In the genomic region with DNA sequence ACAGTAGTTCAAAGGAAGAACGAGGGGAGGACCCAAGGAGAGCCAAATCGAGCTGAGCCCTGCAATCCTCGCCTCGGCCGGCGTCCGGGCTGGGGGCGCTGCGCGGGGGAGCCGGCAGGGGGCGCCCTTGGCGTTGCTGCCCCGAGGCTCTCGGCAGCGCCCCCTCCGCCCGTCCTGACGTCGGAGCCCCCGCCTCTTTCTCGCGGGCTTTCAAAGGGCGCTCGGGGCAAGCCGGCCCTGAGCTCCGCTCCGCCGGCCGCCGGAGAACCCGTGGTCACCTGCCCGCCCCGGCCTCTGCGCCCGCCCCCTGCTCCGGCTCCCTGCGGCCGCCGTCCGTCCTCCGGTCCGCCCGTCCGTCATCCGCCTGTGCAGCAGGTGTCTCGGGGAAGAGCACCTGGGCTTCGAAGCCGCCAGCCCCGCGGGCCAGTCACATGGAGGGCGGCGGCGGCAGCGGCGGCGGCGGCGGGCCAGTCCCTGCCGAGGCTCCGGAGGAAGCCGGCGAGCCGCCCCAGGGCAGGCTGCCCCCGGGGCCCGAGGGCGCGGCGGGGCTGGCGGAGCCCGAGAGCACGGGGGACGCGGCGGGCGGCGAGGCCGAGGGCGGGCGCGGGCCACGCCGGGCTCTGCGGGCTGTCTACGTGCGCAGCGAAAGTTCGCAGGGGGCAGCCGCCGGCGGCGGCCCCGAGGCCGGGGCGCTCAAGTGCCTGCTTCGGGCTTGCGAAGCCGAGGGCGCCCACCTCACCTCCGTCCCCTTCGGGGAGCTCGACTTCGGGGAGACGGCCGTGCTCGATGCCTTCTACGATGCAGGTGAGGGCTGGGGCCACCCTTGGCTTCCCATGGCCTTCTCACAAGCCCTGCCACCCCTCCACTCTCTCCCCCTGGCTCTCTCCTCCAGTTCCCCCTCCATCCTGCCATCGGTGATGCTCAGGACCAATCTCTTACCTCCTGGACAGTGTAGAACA, we compare ENCODE assay signal across 8 mouse cellular contexts. TPM values are rescaled to one million over a fixed set of nuclear protein-coding genes. Genes with fewer than 3 reads are reported as not detected.
DNase-seq lines count a peak whose midpoint lies in the region; ATAC-seq lines count a peak whose summit lies in the region.

A gene (plus strand): TSS at position 432 of the 959 bp plus-strand sequence.

- H3K9me3 ChIP-seq in erythroblast, embryonic 14.5 days (ENCODE audit: control insufficient read depth, low read length), result peaks cover 3% of the 10 kb centered on the region; the same call in 1 of the 2 replicates
- no peaks in the 10 kb centered on the region for H3K9me3 ChIP-seq in intestine, embryonic 16.5 days (ENCODE audit: control insufficient read depth, low read length)
- H3K9me3 ChIP-seq in liver, embryonic 11.5 days (ENCODE audit: control insufficient read depth, low read length), result no peaks in the 10 kb centered on the region

- peak within 1 kb of the TSS; percentile 62 for H3K9ac ChIP-seq in intestine, embryonic 16.5 days (ENCODE audit: low read depth, low read length)
- H3K9ac ChIP-seq in liver, embryonic 11.5 days (ENCODE audit: low read depth, low read length), result peak within 1 kb of the TSS; percentile 53

- no peaks in the 10 kb centered on the region for H3K4me1 ChIP-seq in erythroblast, embryonic 14.5 days (ENCODE audit: control insufficient read depth)
- no peaks in the 10 kb centered on the region for H3K4me1 ChIP-seq in intestine, embryonic 16.5 days (ENCODE audit: control insufficient read depth, insufficient read depth, low read length)
- no peaks in the 10 kb centered on the region for H3K4me1 ChIP-seq in liver, embryonic 11.5 days (replicated peaks; ENCODE audit: control insufficient read depth, insufficient read depth, low read length)

- H3K27ac ChIP-seq in intestine, embryonic 16.5 days (ENCODE audit: low read length), result no peak within 1 kb of the TSS
- no peak within 1 kb of the TSS for H3K27ac ChIP-seq in liver, embryonic 11.5 days (ENCODE audit: low read depth, low read length)

- DNase-seq in embryo, embryonic 11.5 days (ENCODE audit: low read depth, low spot score), result peak; percentile 8
- DNase-seq in heart, adult 11 months, result peak; percentile 92
- peak; percentile 59 for DNase-seq in liver, embryonic 11.5 days (ENCODE audit: low spot score)
- peak; percentile 17 to 64 for DNase-seq in monocyte, adult 2 months (ENCODE audit: low read depth in 1 of 2, low spot score in 2 of 2)
- DNase-seq in spleen, postnatal 36 days (ENCODE audit: low spot score in 2 of 2), result peak; percentile 50 to 53

- H3K36me3 ChIP-seq in erythroblast, embryonic 14.5 days (ENCODE audit: control insufficient read depth), result no peaks in the 10 kb centered on the region
- H3K36me3 ChIP-seq in intestine, embryonic 16.5 days (ENCODE audit: control insufficient read depth, insufficient read depth, low read length), result no peaks in the 10 kb centered on the region
- no peaks in the 10 kb centered on the region for H3K36me3 ChIP-seq in liver, embryonic 11.5 days (ENCODE audit: control insufficient read depth, insufficient read depth, low read length)

- peak within 1 kb of the TSS; percentile 81 for H3K4me2 ChIP-seq in intestine, embryonic 16.5 days (ENCODE audit: low read depth, low read length)
- peak within 1 kb of the TSS; percentile 80 for H3K4me2 ChIP-seq in liver, embryonic 11.5 days

- H3K27me3 ChIP-seq in erythroblast, embryonic 14.5 days (ENCODE audit: control insufficient read depth), result peaks cover 32% of the 10 kb centered on the region
- 0 out of 2 replicates have a peak, but pooled peaks cover 7% of the 10 kb centered on the region for H3K27me3 ChIP-seq in intestine, embryonic 16.5 days (replicated peaks; ENCODE audit: control insufficient read depth, insufficient read depth, low read length)
- H3K27me3 ChIP-seq in liver, embryonic 11.5 days (replicated peaks; ENCODE audit: control insufficient read depth, insufficient read depth, low read length), result peaks cover 5% of the 10 kb centered on the region

- WGBS in intestine, embryonic 16.5 days, result 18% methylated on average over 58 of the region's 108 CpGs
- 25% methylated on average over 94 of the region's 108 CpGs for whole genome bisulfite sequencing in liver, embryonic 11.5 days

- peak within 1 kb of the TSS; percentile 29 for H3K4me3 ChIP-seq in erythroblast, embryonic 14.5 days (replicated peaks)
- H3K4me3 ChIP-seq in intestine, embryonic 16.5 days (ENCODE audit: low read length), result peak within 1 kb of the TSS; percentile 53
- H3K4me3 ChIP-seq in liver, embryonic 11.5 days (ENCODE audit: low read depth, low read length), result peak within 1 kb of the TSS; percentile 52

- ATAC-seq in erythroblast, adult 5-6 weeks (replicated peaks; ENCODE audit: low FRiP score, poor library complexity, severe bottlenecking), result no peak
- peak; percentile 91 for ATAC-seq in intestine, embryonic 16.5 days
- ATAC-seq in liver, embryonic 11.5 days (replicated peaks; ENCODE audit: low FRiP score), result peak; percentile 77

RNA-seq across cellular contexts. Expression of the gene that starts here (rescaled TPM):
- polyA plus RNA-seq in erythroblast, embryonic 14.5 days (2012), result not detected in 2 replicates
- 1.3 and 2.3 TPM in 2 replicates for total RNA-seq in erythroblast, adult 5-6 weeks (2015; ENCODE audit: low replicate concordance)
- 2.0 and 3.3 TPM in 2 replicates for total RNA-seq in erythroblast, adult 5-6 weeks (2017; ENCODE audit: low replicate concordance)
- 0.24 and 0.33 TPM in 2 replicates for polyA plus RNA-seq in intestine, embryonic 16.5 days (2015; fragmentation: Nextera tagmentation; extraction: Ambion mirVana)
- 0.18 and 0.22 TPM in 2 replicates for polyA plus RNA-seq in liver, embryonic 11.5 days (2014; fragmentation: Nextera tagmentation; extraction: Ambion mirVana)

Comparison
In these comparisons a context has a peak if more than half of its experiments do, and no peak if none do; other contexts are left out.
1. Peak in ATAC-seq, H3K4me3 ChIP-seq, H3K9ac ChIP-seq and H3K4me2 ChIP-seq in intestine, embryonic 16.5 days; RNA of the gene not detected or under 1 TPM.
2. Peak in DNase-seq, ATAC-seq, H3K4me3 ChIP-seq, H3K9ac ChIP-seq and H3K4me2 ChIP-seq in liver, embryonic 11.5 days; RNA of the gene not detected or under 1 TPM.
3. DNase-seq: peak in every context shown above with its lines; median percentile 92 in heart, adult 11 months; 59 in liver, embryonic 11.5 days; 52 in spleen, postnatal 36 days; 40 in monocyte, adult 2 months; 8 in embryo, embryonic 11.5 days.